Mouse (Mus musculus) brain, embryonic 14.5 days (tissue): Measurements from ENCODE around the gene Anapc7.

Experiments used
- CTCF ChIP-seq: fragments of 200-500 bp; IDR thresholded peaks from 2 replicates; pipeline ENCODE4 v1.5.1; 2012; ENCODE audit warnings: inconsistent platforms, mild to moderate bottlenecking, moderate library complexity, borderline replicate concordance; ENCODE audit not compliant: insufficient read depth, insufficient read length; ENCODE audit errors: extremely low read depth
- POLR2A ChIP-seq: fragments of 200-500 bp; IDR thresholded peaks from 2 replicates; pipeline ENCODE4 v1.6.1; 2012; ENCODE audit warnings: mild to moderate bottlenecking, inconsistent platforms, borderline replicate concordance; ENCODE audit not compliant: poor library complexity, insufficient read depth, insufficient read length, severe bottlenecking; ENCODE audit errors: extremely low read depth

- TF ChIP-seq CTCF (no peak), POLR2A (no peak)
Observed at GRCm38 (mm10) chr5:122447857-122448256, 26.4 kb downstream of the Anapc7 start.
